Mouse (Mus musculus): ENCODE data around the gene Hnrnpd.

DNA sequence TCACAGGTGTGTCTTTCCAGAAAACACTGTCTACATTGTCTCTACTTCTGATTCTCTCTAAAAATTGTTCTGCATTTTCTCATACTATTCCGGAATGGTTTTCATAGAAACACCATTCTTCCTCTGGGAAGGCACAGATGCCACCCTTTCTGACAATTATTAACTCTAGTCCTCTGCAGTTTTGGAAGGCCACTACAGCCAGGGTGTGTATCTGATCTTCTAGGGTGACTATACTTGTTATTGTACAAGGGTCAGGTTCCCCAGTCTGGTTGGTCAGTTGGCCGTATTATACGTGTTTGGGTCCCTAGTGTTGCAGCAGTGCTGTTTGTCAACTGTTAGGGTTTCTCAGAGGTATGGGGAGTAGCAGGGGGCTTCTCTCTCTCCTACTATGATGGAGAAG, 15.9 kb upstream of the Hnrnpd start:
- TF ChIP-seq GATA1 (IDR thresholded peaks at IDR 0.05; ENCODE audit: borderline replicate concordance, low read length) (no peak), GATA2 (IDR thresholded peaks at IDR 0.05; ENCODE audit: borderline replicate concordance, low read depth, low read length) (no peak), TAL1 (conservative IDR thresholded peaks at IDR 0.05; ENCODE audit: low read depth, low read length) (no peak)

All from G1E (cell line).